Mouse (Mus musculus): Measurements from ENCODE around the gene Hist1h3f. TPM values are rescaled to one million over a fixed set of nuclear protein-coding genes. Genes with fewer than 3 reads are reported as not detected.
"Not testable (repeated sequence)": the region's sequence is repeated elsewhere in the genome, so short reads cannot be mapped to it uniquely, and the experiment has no call there.

Hist1h3f gene
- polyA plus RNA-seq, 1 experiment from 2014 or later, result 0.92 TPM

GRCm38 (mm10) chr13:23551146-23551834 lies 7.4 kb downstream of the Hist1h3f start, which contains the start of gene Hist1h4f:
Hist1h4f (minus strand) TSS chr13:23551648.
- peak within 1 kb of the TSS; percentile 98 for H3K27ac ChIP-seq
- peak; percentile 94 for DNase-seq (ENCODE audit: low spot score)
- H3K4me1 ChIP-seq (replicated peaks), result peaks cover 17% of the 10 kb centered on the region
- not testable (repeated sequence) for H3K9me3 ChIP-seq; H3K27me3 ChIP-seq (ENCODE audit: insufficient read depth, poor library complexity, severe bottlenecking); H3K36me3 ChIP-seq
- WGBS, result under 1% methylated on average over 47 of the region's 47 CpGs
- H3K4me3 ChIP-seq, result peak within 1 kb of the TSS; percentile 55

GRCm38 (mm10) chr13:23551931-23552914 lies 8.4 kb downstream of the Hist1h3f start:
- no peaks in the 10 kb centered on the region for H3K9me3 ChIP-seq
- H3K27me3 ChIP-seq (ENCODE audit: insufficient read depth, poor library complexity, severe bottlenecking), result no peaks in the 10 kb centered on the region
- peak overlapping the region; percentile 55 for H3K4me3 ChIP-seq
- H3K36me3 ChIP-seq, result no peaks in the 10 kb centered on the region
- WGBS, result 56% methylated on average over 8 of the region's 8 CpGs
- peak overlapping the region; percentile 98 for H3K27ac ChIP-seq
- peaks cover 18% of the 10 kb centered on the region for H3K4me1 ChIP-seq (replicated peaks)
- DNase-seq (ENCODE audit: low spot score), result no peak

DNA sequence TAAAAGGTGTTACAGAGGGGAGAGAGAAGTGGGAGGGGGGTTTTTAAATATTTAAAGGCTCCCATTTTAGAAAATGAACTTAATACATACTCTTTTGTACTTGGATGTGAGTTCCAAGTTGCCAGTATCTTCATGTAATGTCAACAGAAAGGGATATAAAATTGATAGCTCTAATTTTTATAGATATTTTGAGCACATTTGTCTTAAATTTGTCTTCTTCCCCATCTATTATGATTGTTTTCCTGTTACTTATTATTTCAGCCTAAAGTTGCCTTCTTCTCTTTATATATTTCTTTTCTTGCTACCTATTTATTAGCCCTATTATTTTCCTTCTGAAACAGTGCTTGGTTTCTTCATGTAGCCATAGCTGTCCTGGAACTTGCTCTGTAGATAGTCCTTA lies 9.1 kb downstream of the Hist1h3f start, which contains the start of gene Hist1h1d:
Hist1h1d (plus strand) TSS at position 301 of the 400 bp plus-strand sequence.
- no peak for DNase-seq (ENCODE audit: low spot score)
- Histone ChIP-seq H3K4me1 (replicated peaks) (peaks cover 18% of the 10 kb centered on the region), H3K9me3 (no peaks in the 10 kb centered on the region), H3K36me3 (no peaks in the 10 kb centered on the region), H3K4me3 (peak within 1 kb of the TSS; percentile 55), H3K27ac (peak within 1 kb of the TSS; percentile 98), H3K27me3 (ENCODE audit: insufficient read depth, poor library complexity, severe bottlenecking) (no peaks in the 10 kb centered on the region)

DNA sequence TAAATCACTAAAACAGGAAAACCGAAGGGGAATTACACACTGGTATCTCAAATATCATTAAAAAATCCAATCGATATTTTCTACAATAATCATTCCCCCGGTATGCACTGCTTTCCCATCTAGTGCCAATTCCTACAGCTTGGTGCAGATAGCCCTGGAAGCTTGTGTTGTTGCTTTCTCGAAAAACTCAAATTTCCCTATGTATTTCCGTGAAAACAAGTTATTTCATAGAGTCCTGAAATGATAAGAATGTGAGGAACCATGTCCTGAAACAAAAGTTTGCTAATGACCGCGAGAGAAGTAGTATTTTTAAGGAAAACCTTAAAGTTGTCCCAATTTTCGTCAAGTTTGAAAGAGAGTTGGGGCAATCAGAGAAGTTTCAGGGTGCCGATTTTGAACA lies 10.5 kb downstream of the Hist1h3f start:
- H3K27me3 ChIP-seq (ENCODE audit: insufficient read depth, poor library complexity, severe bottlenecking), result no peaks in the 10 kb centered on the region
- no peak for DNase-seq (ENCODE audit: low spot score)
- peak overlapping the region; percentile 98 for H3K27ac ChIP-seq
- H3K4me1 ChIP-seq (replicated peaks), result peaks cover 18% of the 10 kb centered on the region
- peak overlapping the region; percentile 71 for H3K4me3 ChIP-seq
- H3K9me3 ChIP-seq, result no peaks in the 10 kb centered on the region
- H3K36me3 ChIP-seq, result no peaks in the 10 kb centered on the region
- WGBS, result 24% methylated on average over 9 of the region's 9 CpGs

DNA sequence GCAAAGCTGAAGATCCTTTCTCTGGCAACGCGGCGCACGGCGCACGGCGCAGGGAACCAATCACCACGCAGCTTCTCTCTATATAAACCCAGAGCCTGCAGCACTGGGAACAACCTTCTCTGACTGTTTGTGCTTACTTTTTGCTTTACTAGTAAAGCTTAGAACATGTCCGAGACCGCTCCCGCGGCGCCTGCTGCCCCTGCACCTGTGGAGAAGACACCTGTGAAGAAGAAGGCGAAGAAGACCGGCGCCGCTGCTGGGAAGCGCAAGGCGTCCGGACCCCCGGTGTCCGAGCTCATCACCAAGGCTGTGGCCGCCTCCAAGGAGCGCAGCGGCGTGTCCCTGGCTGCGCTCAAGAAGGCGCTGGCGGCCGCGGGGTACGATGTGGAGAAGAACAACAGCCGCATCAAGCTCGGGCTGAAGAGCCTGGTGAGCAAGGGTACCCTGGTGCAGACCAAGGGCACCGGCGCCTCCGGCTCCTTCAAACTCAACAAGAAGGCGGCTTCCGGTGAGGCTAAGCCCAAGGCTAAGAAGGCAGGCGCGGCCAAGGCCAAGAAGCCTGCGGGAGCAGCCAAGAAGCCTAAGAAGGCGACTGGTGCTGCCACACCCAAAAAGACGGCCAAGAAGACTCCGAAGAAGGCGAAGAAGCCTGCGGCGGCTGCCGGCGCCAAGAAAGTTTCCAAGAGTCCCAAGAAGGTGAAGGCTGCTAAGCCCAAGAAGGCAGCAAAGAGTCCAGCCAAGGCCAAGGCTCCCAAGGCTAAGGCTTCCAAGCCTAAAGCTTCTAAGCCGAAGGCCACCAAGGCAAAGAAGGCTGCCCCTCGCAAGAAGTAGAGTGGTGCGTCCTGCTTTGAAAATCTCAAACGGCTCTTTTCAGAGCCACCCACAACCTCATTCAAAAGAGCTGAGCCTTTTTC lies 11.3 kb downstream of the Hist1h3f start:
- H3K27me3 ChIP-seq (ENCODE audit: insufficient read depth, poor library complexity, severe bottlenecking), result no peaks in the 10 kb centered on the region
- no peaks in the 10 kb centered on the region for H3K9me3 ChIP-seq
- peak overlapping the region; percentile 98 for H3K27ac ChIP-seq
- peaks cover 18% of the 10 kb centered on the region for H3K4me1 ChIP-seq (replicated peaks)
- H3K4me3 ChIP-seq, result peak overlapping the region; percentile 71
- under 1% methylated on average over 54 of the region's 54 CpGs for WGBS
- peak; percentile 87 for DNase-seq (ENCODE audit: low spot score)
- H3K36me3 ChIP-seq, result no peaks in the 10 kb centered on the region

DNA sequence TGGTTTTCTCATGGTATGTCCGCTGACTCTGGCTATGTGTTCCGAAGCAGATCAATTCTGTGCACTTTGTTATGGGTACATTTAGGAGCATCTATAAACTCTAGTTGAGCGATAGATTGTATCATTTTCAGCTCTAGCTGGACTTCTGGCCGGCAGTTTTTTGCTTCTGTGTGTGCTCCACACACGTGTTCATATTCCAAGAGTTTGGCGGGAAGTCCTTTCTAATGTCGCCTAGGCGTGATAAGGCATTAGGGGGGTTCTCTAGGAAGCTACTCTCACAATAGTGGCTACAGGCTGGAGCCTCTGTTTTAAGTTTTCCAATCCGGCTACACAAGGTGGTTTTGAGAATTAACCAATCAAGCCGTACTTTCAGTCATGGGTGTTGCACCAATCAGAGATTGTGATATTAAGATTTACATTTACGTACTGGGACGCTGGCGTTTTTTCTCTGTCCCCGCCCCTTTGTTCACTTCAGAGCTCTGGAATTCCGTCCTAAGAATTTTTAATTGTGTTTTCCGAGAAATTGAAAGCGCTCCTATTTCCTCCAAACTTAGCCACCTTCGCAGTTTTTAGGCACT lies 12.1 kb downstream of the Hist1h3f start:
- Histone ChIP-seq H3K27me3 (ENCODE audit: insufficient read depth, poor library complexity, severe bottlenecking) (no peaks in the 10 kb centered on the region), H3K9me3 (no peaks in the 10 kb centered on the region), H3K4me3 (peak overlapping the region; percentile 71), H3K36me3 (no peaks in the 10 kb centered on the region), H3K4me1 (replicated peaks) (peaks cover 15% of the 10 kb centered on the region), H3K27ac (peak overlapping the region; percentile 98)
- peak; percentile 78 for DNase-seq (ENCODE audit: low spot score)
- under 1% methylated on average over 18 of the region's 18 CpGs for WGBS

- H3K27me3 ChIP-seq (ENCODE audit: insufficient read depth, poor library complexity, severe bottlenecking), result no peaks in the 10 kb centered on the region
- no peaks in the 10 kb centered on the region for H3K36me3 ChIP-seq
- peak overlapping the region; percentile 71; the same call in 1 of the 2 replicates for H3K4me3 ChIP-seq
- 73% methylated on average over 3 of the region's 3 CpGs for WGBS
- DNase-seq (ENCODE audit: low spot score), result no peak
- no peaks in the 10 kb centered on the region for H3K9me3 ChIP-seq
- H3K4me1 ChIP-seq (replicated peaks), result peaks cover 10% of the 10 kb centered on the region
- H3K27ac ChIP-seq, result peak overlapping the region; percentile 98
Observed at GRCm38 (mm10) chr13:23556906-23557305, 13.1 kb downstream of the Hist1h3f start.

GRCm38 (mm10) chr13:23560699-23561098 lies 16.8 kb downstream of the Hist1h3f start:
- WGBS, result 23% methylated on average over 2 of the region's 2 CpGs
- not testable (repeated sequence) for H3K27me3 ChIP-seq (ENCODE audit: insufficient read depth, poor library complexity, severe bottlenecking); DNase-seq (ENCODE audit: low spot score); H3K36me3 ChIP-seq; H3K9me3 ChIP-seq; H3K4me1 ChIP-seq (replicated peaks)
- peak overlapping the region; percentile 74 for H3K27ac ChIP-seq
- peak overlapping the region; percentile 21; the same call in 1 of the 2 replicates for H3K4me3 ChIP-seq

DNA sequence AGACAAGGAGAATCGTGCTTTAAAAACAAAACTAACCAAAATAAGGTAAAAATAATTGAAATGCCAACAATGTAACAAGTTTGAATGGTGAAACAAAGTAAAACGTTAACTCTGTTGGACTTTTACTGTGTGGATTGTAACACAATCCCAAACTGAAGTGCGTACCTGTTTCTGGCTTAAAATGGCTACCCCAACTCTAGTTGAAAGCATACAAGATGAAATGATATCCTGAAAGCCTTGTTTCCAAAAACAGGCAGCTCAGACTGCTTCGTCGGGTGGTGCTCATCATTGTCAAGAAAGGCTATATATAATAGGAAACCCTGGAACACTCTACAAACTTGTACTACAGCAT lies 17.7 kb downstream of the Hist1h3f start:
- WGBS, result 1% methylated on average over 2 of the region's 5 CpGs
- H3K9me3 ChIP-seq, result not testable (repeated sequence)
- H3K27ac ChIP-seq, result peak overlapping the region; percentile 98; the same call in 1 of the 2 replicates

DNA sequence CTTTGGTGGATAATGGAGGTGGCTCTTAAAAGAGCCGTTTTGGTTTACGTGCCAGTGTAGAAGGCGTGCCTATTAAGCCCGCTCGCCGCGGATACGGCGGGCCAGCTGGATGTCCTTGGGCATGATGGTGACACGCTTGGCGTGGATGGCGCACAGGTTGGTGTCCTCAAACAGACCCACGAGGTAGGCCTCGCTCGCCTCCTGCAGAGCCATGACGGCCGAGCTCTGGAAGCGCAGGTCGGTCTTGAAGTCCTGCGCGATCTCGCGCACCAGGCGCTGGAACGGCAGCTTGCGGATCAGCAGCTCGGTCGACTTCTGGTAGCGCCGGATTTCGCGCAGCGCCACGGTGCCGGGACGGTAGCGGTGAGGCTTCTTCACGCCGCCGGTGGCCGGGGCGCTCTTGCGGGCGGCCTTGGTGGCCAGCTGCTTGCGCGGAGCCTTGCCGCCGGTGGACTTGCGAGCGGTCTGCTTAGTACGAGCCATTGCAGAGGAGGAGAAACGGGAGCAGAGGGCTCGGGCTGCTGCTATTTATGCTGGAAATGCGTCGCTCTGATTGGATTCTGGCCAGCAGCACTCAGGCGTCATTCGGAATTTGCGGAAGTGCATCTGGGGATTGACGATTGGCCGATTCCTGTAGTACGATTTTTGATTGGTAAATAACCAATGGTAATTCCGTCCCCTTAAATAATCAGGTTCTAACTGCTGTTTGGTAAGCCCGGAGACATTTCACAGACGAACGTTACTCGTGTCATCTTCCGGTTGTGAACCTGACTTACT lies 18.2 kb downstream of the Hist1h3f start, which contains the start of gene Hist1h3e:
Hist1h3e (minus strand) TSS at position 487 of the 777 bp plus-strand sequence.
- H3K36me3 ChIP-seq; H3K9me3 ChIP-seq; H3K4me1 ChIP-seq (replicated peaks); H3K27me3 ChIP-seq (ENCODE audit: insufficient read depth, poor library complexity, severe bottlenecking): not testable (repeated sequence)
- peak; percentile 93 for DNase-seq (ENCODE audit: low spot score)
- Histone ChIP-seq H3K4me3 (peak within 1 kb of the TSS; percentile 54), H3K27ac (peak within 1 kb of the TSS; percentile 98)
- under 1% methylated on average over 67 of the region's 67 CpGs for WGBS

More for the DNA sequence above, 17.7 kb downstream of the Hist1h3f start:
- H3K27me3 ChIP-seq (ENCODE audit: insufficient read depth, poor library complexity, severe bottlenecking); H3K4me1 ChIP-seq (replicated peaks); H3K36me3 ChIP-seq; DNase-seq (ENCODE audit: low spot score): not testable (repeated sequence)
- H3K4me3 ChIP-seq, result peak overlapping the region; percentile 54

GRCm38 (mm10) chr13:23562699-23563462 lies 19.0 kb downstream of the Hist1h3f start:
- no peaks in the 10 kb centered on the region for H3K27me3 ChIP-seq (ENCODE audit: insufficient read depth, poor library complexity, severe bottlenecking)
- peak overlapping the region; percentile 98 for H3K27ac ChIP-seq
- H3K9me3 ChIP-seq, result no peaks in the 10 kb centered on the region
- DNase-seq (ENCODE audit: low spot score), result peak; percentile 47
- H3K36me3 ChIP-seq, result no peaks in the 10 kb centered on the region
- H3K4me3 ChIP-seq, result peak overlapping the region; percentile 54
- H3K4me1 ChIP-seq (replicated peaks), result 0 out of 2 replicates have a peak, but pooled peaks cover 5% of the 10 kb centered on the region
- 4% methylated on average over 18 of the region's 18 CpGs for WGBS
